Mouse (Mus musculus) ES-E14 (cell line): Measurements from ENCODE around the gene Gdpd5.

Experiments
- CHD2 ChIP-seq: IDR thresholded peaks from 2 replicates; pipeline ENCODE4 v1.6.1; 2014; ENCODE audit warnings: mild to moderate bottlenecking, low read depth, low read length, inconsistent platforms
- HCFC1 ChIP-seq: IDR thresholded peaks from 2 replicates; pipeline ENCODE4 v1.6.1; 2012; ENCODE audit warnings: low read length, inconsistent platforms, borderline replicate concordance; ENCODE audit not compliant: insufficient read depth
- MAFK ChIP-seq: IDR thresholded peaks from 2 replicates; pipeline ENCODE4 v1.6.1; 2014; ENCODE audit warnings: mild to moderate bottlenecking, low read depth, low read length, inconsistent platforms; ENCODE audit not compliant: insufficient read depth
- ZC3H11A ChIP-seq: IDR thresholded peaks from 2 replicates; pipeline ENCODE4 v1.6.1; 2012; ENCODE audit warnings: low read depth, mild to moderate bottlenecking, inconsistent platforms, low read length, borderline replicate concordance
- ZNF384 ChIP-seq: IDR thresholded peaks from 2 replicates; pipeline ENCODE4 v1.6.1; 2012; ENCODE audit warnings: low read depth, low read length, inconsistent platforms

DNA sequence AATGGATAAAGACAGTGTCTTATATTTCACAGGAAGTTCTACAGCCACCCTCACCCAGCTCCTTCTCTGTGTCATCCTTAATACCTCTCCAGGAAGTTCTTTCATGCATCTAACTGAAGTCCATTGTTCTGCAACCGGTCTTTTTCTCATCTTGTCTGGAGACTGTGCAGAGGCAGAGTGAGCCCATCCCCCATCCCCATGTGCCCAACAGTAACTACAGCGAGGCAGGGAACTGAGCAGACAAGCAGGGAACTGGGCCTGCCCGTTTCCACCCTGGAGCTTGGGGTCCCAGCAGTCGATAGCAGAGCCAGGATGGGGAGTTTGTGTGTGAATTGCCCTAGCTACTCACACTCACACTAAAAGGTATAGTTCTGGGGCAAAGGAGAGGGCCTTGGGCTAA is 9.3 kb downstream of the Gdpd5 start:
- no peak for TF ChIP-seq ZNF384
- TF ChIP-seq CHD2: no peak
- TF ChIP-seq HCFC1: no peak
- no peak for TF ChIP-seq MAFK
- TF ChIP-seq ZC3H11A: no peak
